Mouse (Mus musculus) spleen, adult 2 months (tissue): ENCODE measurements at regions not wholly inside any gene's neighbourhood (a gene's known extent, or its start where the extent isn't known, plus 50 kb on each side); places are given as distances from the start of the nearest gene placed in this dataset.

Experiments used
- DNase-seq, 2 experiments: peaks; one replicate each; pipeline versions ENCODE4 v3.0.0 to v3.0.0-alpha.2; 2012 to 2021; ENCODE audit warnings: low spot score in 2 of 2, low read depth in 1 of 2
- H3K27ac ChIP-seq: fragments of 200-500 bp; 2 replicates; pipeline ENCODE4 v1.5.1; 2012; ENCODE audit warnings: low read length, inconsistent platforms; ENCODE audit not compliant: insufficient read depth
- H3K27me3 ChIP-seq: fragments of 200-500 bp; 2 replicates; pipeline ENCODE4 v1.6.1; 2012; ENCODE audit warnings: mild to moderate bottlenecking, moderate library complexity, low read length, inconsistent platforms; ENCODE audit not compliant: control insufficient read depth, insufficient read depth
- H3K36me3 ChIP-seq: fragments of 200-500 bp; 2 replicates; pipeline ENCODE4 v1.6.1; 2012; ENCODE audit warnings: mild to moderate bottlenecking, low read length, inconsistent platforms; ENCODE audit not compliant: control insufficient read depth, insufficient read depth
- H3K4me1 ChIP-seq: fragments of 200-500 bp; 2 replicates; pipeline ENCODE4 v1.6.1; 2011; ENCODE audit warnings: inconsistent platforms; ENCODE audit not compliant: control insufficient read depth, insufficient read depth, insufficient read length
- H3K4me3 ChIP-seq: fragments of 200-500 bp; 2 replicates; pipeline ENCODE4 v1.5.1; 2011; ENCODE audit warnings: mild to moderate bottlenecking, inconsistent platforms; ENCODE audit not compliant: insufficient read depth, insufficient read length; ENCODE audit errors: extremely low read depth
- CTCF ChIP-seq: fragments of 200-500 bp; IDR thresholded peaks from 2 replicates; pipeline ENCODE4 v1.5.1; 2011; ENCODE audit warnings: mild to moderate bottlenecking, inconsistent platforms; ENCODE audit not compliant: insufficient read depth, insufficient read length, insufficient replicate concordance; ENCODE audit errors: extremely low read depth
- POLR2A ChIP-seq: fragments of 200-500 bp; IDR thresholded peaks from 2 replicates; pipeline ENCODE4 v1.6.1; 2011; ENCODE audit warnings: low read depth, low read length, inconsistent platforms
- WGBS: fragments of 180-500 bp; shearing (Covaris S2); methylation state at CpG from one replicate; pipeline ENCODE4 v1.1.7; 2018; 5-methylcytosine and 5-hydroxymethylcytosine counted together

GRCm38 (mm10) chr14:72113377-72113993 is 378.2 kb downstream of the Gm9195 start:
- TF ChIP-seq CTCF (no peak), POLR2A (no peak)
- 36% methylated on average over 8 of the region's 8 CpGs for whole genome bisulfite sequencing
- Histone ChIP-seq H3K27ac (no peak overlapping the region), H3K4me3 (no peak overlapping the region), H3K4me1 (no peaks in the 10 kb centered on the region), H3K27me3 (no peaks in the 10 kb centered on the region), H3K36me3 (no peaks in the 10 kb centered on the region)
- no peak for DNase-seq

- no peaks in the 10 kb centered on the region for H3K27me3 ChIP-seq
- DNase-seq, result no peak
- H3K27ac ChIP-seq, result no peak overlapping the region
- no peak overlapping the region for H3K4me3 ChIP-seq
- H3K36me3 ChIP-seq, result no peaks in the 10 kb centered on the region
- 59% methylated on average over 2 of the region's 2 CpGs for WGBS
- TF ChIP-seq POLR2A (no peak), CTCF (no peak)
- H3K4me1 ChIP-seq, result no peaks in the 10 kb centered on the region
Measured at GRCm38 (mm10) chr14:72110689-72111088, 380.9 kb downstream of the Gm9195 start.

- no peak for TF ChIP-seq POLR2A
- TF ChIP-seq CTCF, result no peak
- no peaks in the 10 kb centered on the region for H3K36me3 ChIP-seq
- no peaks in the 10 kb centered on the region for H3K27me3 ChIP-seq
- no peak overlapping the region for H3K27ac ChIP-seq
- no peaks in the 10 kb centered on the region for H3K4me1 ChIP-seq
- no peak for DNase-seq
- no peak overlapping the region for H3K4me3 ChIP-seq
- 88% methylated on average over 2 of the region's 2 CpGs for WGBS
Measured at GRCm38 (mm10) chr14:72091579-72091978, 400.1 kb downstream of the Gm9195 start.

- TF ChIP-seq CTCF (no peak), POLR2A (no peak)
- H3K27ac ChIP-seq, result no peak overlapping the region
- H3K4me3 ChIP-seq, result no peak overlapping the region
- DNase-seq, result no peak
- H3K36me3 ChIP-seq, result no peaks in the 10 kb centered on the region
- WGBS, result 38% methylated on average over 3 of the region's 3 CpGs
- H3K4me1 ChIP-seq, result no peaks in the 10 kb centered on the region
- no peaks in the 10 kb centered on the region for H3K27me3 ChIP-seq
Measured at GRCm38 (mm10) chr14:72081473-72081872, 410.2 kb downstream of the Gm9195 start.

- Histone ChIP-seq H3K27ac (no peak overlapping the region), H3K36me3 (no peaks in the 10 kb centered on the region), H3K4me3 (no peak overlapping the region), H3K27me3 (no peaks in the 10 kb centered on the region), H3K4me1 (no peaks in the 10 kb centered on the region)
- DNase-seq, result no peak
- WGBS, result 86% methylated on average over 12 of the region's 12 CpGs
- TF ChIP-seq POLR2A (no peak), CTCF (no peak)
Measured at GRCm38 (mm10) chr14:72064111-72064812, 427.4 kb downstream of the Gm9195 start.

- Histone ChIP-seq H3K27ac (no peak overlapping the region), H3K27me3 (no peaks in the 10 kb centered on the region), H3K4me3 (no peak overlapping the region), H3K4me1 (no peaks in the 10 kb centered on the region), H3K36me3 (no peaks in the 10 kb centered on the region)
- DNase-seq, result no peak
- WGBS, result 53% methylated on average over 2 of the region's 2 CpGs
- TF ChIP-seq CTCF, result no peak
- TF ChIP-seq POLR2A, result no peak
Measured at GRCm38 (mm10) chr14:72042881-72043236, 448.8 kb downstream of the Gm9195 start.
